Mouse (Mus musculus) adrenal gland, adult 10 weeks (tissue): Measurements from ENCODE around the gene Olfr154. TPM values are rescaled to one million over a fixed set of nuclear protein-coding genes. Genes with fewer than 3 reads are reported as not detected.

Experiments
- polyA plus RNA-seq: library from polyadenylated mRNA; stranded (reverse); fragments of 350-450 nt; fragmentation: Illumina TruSeq; extraction: RNeasy Lipid Tissue Mini Kit (QIAGEN cat#74804); gene quantifications from one replicate; pipeline ENCODE4 v1.2.3, GENCODE M21; 2014; ENCODE audit warnings: low read depth, low replicate concordance

The Olfr154 gene
- not detected for polyA plus RNA-seq

DNA sequence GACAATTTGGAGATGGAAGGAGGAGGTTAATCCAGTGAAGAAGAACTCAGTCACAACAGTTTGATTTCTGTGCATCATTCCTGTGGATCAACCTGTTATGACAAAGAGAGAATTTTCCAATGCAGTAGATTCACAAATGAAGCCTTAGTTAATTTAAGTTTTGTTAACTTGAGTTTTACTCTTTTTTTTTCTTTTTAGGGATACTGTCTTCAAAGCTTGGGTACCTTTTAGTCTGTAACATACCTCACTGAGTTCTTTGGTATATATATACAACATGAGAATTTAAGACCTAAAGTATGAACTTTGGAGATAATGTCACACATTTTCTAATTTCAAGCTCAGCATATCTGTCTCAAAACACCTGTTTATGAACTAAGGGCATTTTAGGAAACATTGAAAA lies at the start of gene Olfr154:
Gene Olfr154, minus strand, starts transcription at position 101 of the 400 bp plus-strand sequence.

DNA sequence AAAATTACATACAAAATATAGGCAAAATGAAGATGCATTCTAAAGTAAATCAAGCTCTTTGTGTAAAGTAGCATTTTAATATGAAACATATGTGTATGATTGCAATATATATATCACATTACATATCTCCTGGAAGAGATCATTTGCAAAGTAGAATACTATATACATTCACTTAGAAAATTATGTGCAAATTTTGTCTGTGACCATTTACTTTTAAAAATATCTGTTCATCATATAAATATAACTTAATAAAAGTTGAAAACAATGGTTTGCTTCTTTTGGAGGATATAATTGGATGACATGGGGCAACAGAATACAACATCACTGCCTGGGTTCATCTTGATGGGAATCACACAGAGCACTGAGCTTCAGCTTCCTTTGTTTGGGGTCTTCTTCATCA lies 24.9 kb upstream of the Olfr154 start, which contains the start of gene Olfr1008:
Gene Olfr1008, plus strand, starts transcription at position 301 of the 400 bp plus-strand sequence.

DNA sequence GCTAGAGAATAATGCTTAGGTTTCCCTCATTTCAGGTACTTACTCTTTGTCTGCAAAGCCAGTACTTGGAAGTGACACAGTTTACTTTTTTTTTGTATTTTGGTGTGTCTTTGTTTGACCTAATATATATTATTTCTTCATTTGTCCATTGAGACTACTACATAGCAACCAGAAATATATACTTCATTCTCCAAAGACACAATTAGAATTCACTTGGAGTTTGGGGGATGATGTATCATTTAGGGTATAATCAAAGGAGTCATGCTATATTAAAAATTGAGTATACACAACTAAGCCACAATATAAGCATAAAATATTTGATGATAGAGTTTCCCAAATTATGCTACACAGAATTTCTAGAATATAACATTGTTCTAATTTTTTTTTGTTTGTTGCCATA lies 14.4 kb upstream of the Olfr154 start, which contains the start of gene Olfr1006:
Gene Olfr1006, minus strand, starts transcription at position 101 of the 400 bp plus-strand sequence.

GRCm38 (mm10) chr2:85650604-85651003 lies 13.7 kb downstream of the Olfr154 start, which contains the start of gene Olfr1002:
Olfr1002 (minus strand) TSS chr2:85650704.

Other genes with a start within 250 kb of the Olfr154 start
- not detected for gene Olfr993, start 249.6 kb downstream of the Olfr154 start, polyA plus RNA-seq
- gene Olfr994, start 228.0 kb downstream of the Olfr154 start, polyA plus RNA-seq: not detected
- gene Olfr995, start 220.8 kb downstream of the Olfr154 start, polyA plus RNA-seq: not detected
- gene 4833423E24Rik, start 145.4 kb downstream of the Olfr154 start, polyA plus RNA-seq: 0.64 TPM
- not detected for gene Olfr996, start 85.2 kb downstream of the Olfr154 start, polyA plus RNA-seq
- not detected for gene Olfr998, start 75.5 kb downstream of the Olfr154 start, polyA plus RNA-seq
- gene Olfr1000, start 52.6 kb downstream of the Olfr154 start, polyA plus RNA-seq: not detected
- gene Olfr1002, start 13.8 kb downstream of the Olfr154 start, polyA plus RNA-seq: not detected
- not detected for gene Olfr1006, start 14.3 kb upstream of the Olfr154 start, polyA plus RNA-seq
- not detected for gene Olfr1008, start 25.0 kb upstream of the Olfr154 start, polyA plus RNA-seq
- gene Olfr1009, start 51.0 kb upstream of the Olfr154 start, polyA plus RNA-seq: not detected
- gene Olfr1012, start 98.3 kb upstream of the Olfr154 start, polyA plus RNA-seq: not detected
- gene Olfr1013, start 102.6 kb upstream of the Olfr154 start, polyA plus RNA-seq: 0.47 TPM
- not detected for gene Olfr1014, start 108.3 kb upstream of the Olfr154 start, polyA plus RNA-seq
- not detected for gene Olfr1015, start 117.6 kb upstream of the Olfr154 start, polyA plus RNA-seq
- not detected for gene Olfr1016, start 138.1 kb upstream of the Olfr154 start, polyA plus RNA-seq
- not detected for gene Olfr1018, start 154.0 kb upstream of the Olfr154 start, polyA plus RNA-seq
- not detected for gene Olfr1019, start 181.0 kb upstream of the Olfr154 start, polyA plus RNA-seq
- not detected for gene Olfr1020, start 182.6 kb upstream of the Olfr154 start, polyA plus RNA-seq
- gene Olfr1022, start 204.1 kb upstream of the Olfr154 start, polyA plus RNA-seq: not detected
- gene Olfr1023, start 221.2 kb upstream of the Olfr154 start, polyA plus RNA-seq: not detected
- gene Olfr1024, start 240.6 kb upstream of the Olfr154 start, polyA plus RNA-seq: not detected